In genomic region chr5:92332359-92332840, GRCm38 (mm10) we compare ENCODE assay signal across 8 mouse cellular contexts. TPM values are rescaled to one million over a fixed set of nuclear protein-coding genes. Genes with fewer than 3 reads are reported as not detected.
DNase-seq lines count a peak whose midpoint lies in the region; ATAC-seq and TF ChIP-seq lines count a peak whose summit lies in the region.

No protein-coding gene starts in this region.

- TF ChIP-seq CTCF in embryonic fibroblast, embryonic 13.5 days (IDR thresholded peaks at IDR 0.05; ENCODE audit: borderline replicate concordance, insufficient read depth, low read length) = no peak

- no peak overlapping the region for H3K4me2 ChIP-seq in midbrain, embryonic 11.5 days
- H3K4me2 ChIP-seq in midbrain, embryonic 15.5 days = no peak overlapping the region
- peak overlapping the region; percentile 22 for H3K4me2 ChIP-seq in intestine, embryonic 14.5 days (ENCODE audit: low read length)
- peak overlapping the region; percentile 38 for H3K4me2 ChIP-seq in lung, embryonic 15.5 days

- no peak for TF ChIP-seq POLR2A in embryonic fibroblast, embryonic 13.5 days (IDR thresholded peaks at IDR 0.05; ENCODE audit: low read depth, low read length)

- no peak overlapping the region for H3K9ac ChIP-seq in midbrain, embryonic 11.5 days (ENCODE audit: low read length)
- H3K9ac ChIP-seq in midbrain, embryonic 15.5 days = no peak overlapping the region
- 0 out of 2 replicates have a peak overlapping the region, but pooled peaks have one; percentile 10 for H3K9ac ChIP-seq in intestine, embryonic 14.5 days (ENCODE audit: low read length)
- no peak overlapping the region for H3K9ac ChIP-seq in lung, embryonic 15.5 days

- H3K36me3 ChIP-seq in midbrain, embryonic 11.5 days (ENCODE audit: control insufficient read depth, insufficient read depth, low read length) = no peaks in the 10 kb centered on the region
- no peaks in the 10 kb centered on the region for H3K36me3 ChIP-seq in midbrain, embryonic 15.5 days (replicated peaks)
- no peaks in the 10 kb centered on the region for H3K36me3 ChIP-seq in intestine, embryonic 14.5 days (ENCODE audit: control insufficient read depth, insufficient read depth, low read length)
- no peaks in the 10 kb centered on the region for H3K36me3 ChIP-seq in lung, embryonic 15.5 days

- WGBS in midbrain, embryonic 11.5 days = 85% methylated on average over 9 of the region's 9 CpGs
- 72% methylated on average over 9 of the region's 9 CpGs for whole genome bisulfite sequencing in midbrain, embryonic 15.5 days
- 37% methylated on average over 9 of the region's 9 CpGs for WGBS in intestine, embryonic 14.5 days
- WGBS in lung, embryonic 15.5 days = 34% methylated on average over 9 of the region's 9 CpGs

- no peak for ATAC-seq in midbrain, embryonic 11.5 days (ENCODE audit: low FRiP score)
- ATAC-seq in midbrain, embryonic 15.5 days (replicated peaks) = no peak
- no peak; the same call in 1 of the 2 replicates for ATAC-seq in intestine, embryonic 14.5 days (replicated peaks; ENCODE audit: low FRiP score, low TSS enrichment, low read depth)
- peak; percentile 82; the same call in 1 of the 2 replicates for ATAC-seq in lung, embryonic 15.5 days (ENCODE audit: borderline replicate concordance, extremely low read depth, low FRiP score, low TSS enrichment)
- ATAC-seq in cerebellum, adult (ENCODE audit: insufficient number of reproducible peaks, low FRiP score, low TSS enrichment) = no peak

- no peaks in the 10 kb centered on the region for H3K9me3 ChIP-seq in midbrain, embryonic 11.5 days (ENCODE audit: control insufficient read depth, low read length)
- H3K9me3 ChIP-seq in midbrain, embryonic 15.5 days = no peaks in the 10 kb centered on the region
- no peaks in the 10 kb centered on the region for H3K9me3 ChIP-seq in intestine, embryonic 14.5 days (ENCODE audit: control insufficient read depth, low read length)
- no peaks in the 10 kb centered on the region for H3K9me3 ChIP-seq in lung, embryonic 15.5 days

- DNase-seq in midbrain, embryonic 11.5 days (ENCODE audit: low spot score, missing footprints) = peak; percentile 76
- DNase-seq in intestine, embryonic 14.5 days (ENCODE audit: low spot score) = no peak
- DNase-seq in thymus, adult 18-20 months = no peak
- DNase-seq in embryo, embryonic 10.5 days (ENCODE audit: low spot score) = no peak

- H3K4me1 ChIP-seq in midbrain, embryonic 11.5 days (ENCODE audit: control insufficient read depth, insufficient read depth, low read length) = no peaks in the 10 kb centered on the region
- H3K4me1 ChIP-seq in midbrain, embryonic 15.5 days = no peaks in the 10 kb centered on the region
- H3K4me1 ChIP-seq in embryonic fibroblast, embryonic 13.5 days (ENCODE audit: control insufficient read depth, insufficient read depth, low read length) = no peaks in the 10 kb centered on the region; the same call in 1 of the 2 replicates
- H3K4me1 ChIP-seq in intestine, embryonic 14.5 days (replicated peaks; ENCODE audit: control insufficient read depth, insufficient read depth, low read length) = peaks cover 5% of the 10 kb centered on the region; the same call in 1 of the 2 replicates
- H3K4me1 ChIP-seq in lung, embryonic 15.5 days = peaks cover 8% of the 10 kb centered on the region

- H3K4me3 ChIP-seq in midbrain, embryonic 11.5 days (ENCODE audit: low read depth, low read length) = no peak overlapping the region
- H3K4me3 ChIP-seq in midbrain, embryonic 15.5 days = no peak overlapping the region
- no peak overlapping the region for H3K4me3 ChIP-seq in embryonic fibroblast, embryonic 13.5 days (ENCODE audit: insufficient read depth, low read length)
- no peak overlapping the region for H3K4me3 ChIP-seq in intestine, embryonic 14.5 days (ENCODE audit: low read depth, low read length)
- peak overlapping the region; percentile 6; the same call in 1 of the 2 replicates for H3K4me3 ChIP-seq in lung, embryonic 15.5 days

- H3K27me3 ChIP-seq in midbrain, embryonic 11.5 days (ENCODE audit: control insufficient read depth, insufficient read depth, low read length) = no peaks in the 10 kb centered on the region
- no peaks in the 10 kb centered on the region for H3K27me3 ChIP-seq in midbrain, embryonic 15.5 days (replicated peaks)
- no peaks in the 10 kb centered on the region for H3K27me3 ChIP-seq in intestine, embryonic 14.5 days (replicated peaks; ENCODE audit: control insufficient read depth, insufficient read depth, low read length)
- H3K27me3 ChIP-seq in lung, embryonic 15.5 days = no peaks in the 10 kb centered on the region

- H3K27ac ChIP-seq in midbrain, embryonic 11.5 days (ENCODE audit: low read depth, low read length) = no peak overlapping the region
- H3K27ac ChIP-seq in midbrain, embryonic 15.5 days = no peak overlapping the region
- peak overlapping the region; percentile 64 for H3K27ac ChIP-seq in embryonic fibroblast, embryonic 13.5 days (ENCODE audit: insufficient read depth, low read length)
- H3K27ac ChIP-seq in intestine, embryonic 14.5 days (ENCODE audit: low read depth) = peak overlapping the region; percentile 82
- H3K27ac ChIP-seq in lung, embryonic 15.5 days = peak overlapping the region; percentile 90

RNA-seq across cellular contexts. Expression of gene Art3, which starts 0.8 kb away (rescaled TPM):
- 0.78 and 2.5 TPM in 2 replicates for polyA plus RNA-seq in midbrain, embryonic 11.5 days (2014; fragmentation: Nextera tagmentation; extraction: Ambion mirVana)
- 4.5 and 5.5 TPM in 2 replicates for polyA plus RNA-seq in midbrain, embryonic 15.5 days (2015; fragmentation: Nextera tagmentation; extraction: Ambion mirVana)
- polyA plus RNA-seq in embryonic fibroblast, embryonic 13.5 days (2011; ENCODE audit: insufficient read length, low read depth, missing spikeins) = not detected in 2 replicates
- polyA plus RNA-seq in intestine, embryonic 14.5 days (2014; fragmentation: Nextera tagmentation; extraction: Ambion mirVana) = 2.5 and 2.6 TPM in 2 replicates
- 4.8 and 9.5 TPM in 2 replicates for polyA plus RNA-seq in lung, embryonic 15.5 days (2015; fragmentation: Nextera tagmentation; extraction: Ambion mirVana)

RNA-seq across cellular contexts. Expression of gene Cxcl9, which starts 4.5 kb away (rescaled TPM):
- polyA plus RNA-seq in midbrain, embryonic 11.5 days (2014; fragmentation: Nextera tagmentation; extraction: Ambion mirVana) = not detected in 2 replicates
- polyA plus RNA-seq in midbrain, embryonic 15.5 days (2015; fragmentation: Nextera tagmentation; extraction: Ambion mirVana) = not detected in 2 replicates
- 0.17 and 0.23 TPM in 2 replicates for polyA plus RNA-seq in embryonic fibroblast, embryonic 13.5 days (2011; ENCODE audit: insufficient read length, low read depth, missing spikeins)
- polyA plus RNA-seq in intestine, embryonic 14.5 days (2014; fragmentation: Nextera tagmentation; extraction: Ambion mirVana) = not detected in 2 replicates
- polyA plus RNA-seq in lung, embryonic 15.5 days (2015; fragmentation: Nextera tagmentation; extraction: Ambion mirVana) = not detected in 2 replicates

RNA-seq across cellular contexts. Expression of gene Cxcl10, which starts 16.3 kb away (rescaled TPM):
- polyA plus RNA-seq in midbrain, embryonic 11.5 days (2014; fragmentation: Nextera tagmentation; extraction: Ambion mirVana) = 0.33 and 0.54 TPM in 2 replicates
- 0.21 and 0.42 TPM in 2 replicates for polyA plus RNA-seq in midbrain, embryonic 15.5 days (2015; fragmentation: Nextera tagmentation; extraction: Ambion mirVana)
- polyA plus RNA-seq in embryonic fibroblast, embryonic 13.5 days (2011; ENCODE audit: insufficient read length, low read depth, missing spikeins) = 6.1 and 7.7 TPM in 2 replicates
- polyA plus RNA-seq in intestine, embryonic 14.5 days (2014; fragmentation: Nextera tagmentation; extraction: Ambion mirVana) = 1.9 and 3.3 TPM in 2 replicates
- 0.59 and 3.5 TPM in 2 replicates for polyA plus RNA-seq in lung, embryonic 15.5 days (2015; fragmentation: Nextera tagmentation; extraction: Ambion mirVana)

RNA-seq across cellular contexts. Expression of gene Sdad1, which starts 22.1 kb away (rescaled TPM):
- 40.4 and 40.9 TPM in 2 replicates for polyA plus RNA-seq in midbrain, embryonic 11.5 days (2014; fragmentation: Nextera tagmentation; extraction: Ambion mirVana)
- 31.8 TPM in 2 replicates for polyA plus RNA-seq in midbrain, embryonic 15.5 days (2015; fragmentation: Nextera tagmentation; extraction: Ambion mirVana)
- polyA plus RNA-seq in embryonic fibroblast, embryonic 13.5 days (2011; ENCODE audit: insufficient read length, low read depth, missing spikeins) = 30.0 and 31.7 TPM in 2 replicates
- polyA plus RNA-seq in intestine, embryonic 14.5 days (2014; fragmentation: Nextera tagmentation; extraction: Ambion mirVana) = 47.4 and 51.3 TPM in 2 replicates
- 32.6 and 35.4 TPM in 2 replicates for polyA plus RNA-seq in lung, embryonic 15.5 days (2015; fragmentation: Nextera tagmentation; extraction: Ambion mirVana)

RNA-seq across cellular contexts. Expression of gene Naaa, which starts 54.4 kb away (rescaled TPM):
- 4.6 and 5.4 TPM in 2 replicates for polyA plus RNA-seq in midbrain, embryonic 11.5 days (2014; fragmentation: Nextera tagmentation; extraction: Ambion mirVana)
- 16.4 and 17.7 TPM in 2 replicates for polyA plus RNA-seq in midbrain, embryonic 15.5 days (2015; fragmentation: Nextera tagmentation; extraction: Ambion mirVana)
- 20.4 and 25.8 TPM in 2 replicates for polyA plus RNA-seq in embryonic fibroblast, embryonic 13.5 days (2011; ENCODE audit: insufficient read length, low read depth, missing spikeins)
- polyA plus RNA-seq in intestine, embryonic 14.5 days (2014; fragmentation: Nextera tagmentation; extraction: Ambion mirVana) = 22.5 and 23.5 TPM in 2 replicates
- 10.9 and 12.5 TPM in 2 replicates for polyA plus RNA-seq in lung, embryonic 15.5 days (2015; fragmentation: Nextera tagmentation; extraction: Ambion mirVana)

Comparison
In these comparisons a context has a peak if more than half of its experiments do, and no peak if none do; other contexts are left out.
1. H3K27ac ChIP-seq: peak in embryonic fibroblast, embryonic 13.5 days (single experiment), intestine, embryonic 14.5 days (single experiment) and lung, embryonic 15.5 days (single experiment); none in midbrain, embryonic 11.5 days (single experiment) and midbrain, embryonic 15.5 days (single experiment).
2. H3K4me2 ChIP-seq: peak in intestine, embryonic 14.5 days (single experiment) and lung, embryonic 15.5 days (single experiment); none in midbrain, embryonic 11.5 days (single experiment) and midbrain, embryonic 15.5 days (single experiment).